Mouse (Mus musculus): Measurements from ENCODE around the gene Pde6b.

Pde6b gene

GRCm38 (mm10) chr5:108462446-108462845 is 74.3 kb downstream of the Pde6b start:
- no peak for DNase-seq (ENCODE audit: low read depth, low spot score)

DNA sequence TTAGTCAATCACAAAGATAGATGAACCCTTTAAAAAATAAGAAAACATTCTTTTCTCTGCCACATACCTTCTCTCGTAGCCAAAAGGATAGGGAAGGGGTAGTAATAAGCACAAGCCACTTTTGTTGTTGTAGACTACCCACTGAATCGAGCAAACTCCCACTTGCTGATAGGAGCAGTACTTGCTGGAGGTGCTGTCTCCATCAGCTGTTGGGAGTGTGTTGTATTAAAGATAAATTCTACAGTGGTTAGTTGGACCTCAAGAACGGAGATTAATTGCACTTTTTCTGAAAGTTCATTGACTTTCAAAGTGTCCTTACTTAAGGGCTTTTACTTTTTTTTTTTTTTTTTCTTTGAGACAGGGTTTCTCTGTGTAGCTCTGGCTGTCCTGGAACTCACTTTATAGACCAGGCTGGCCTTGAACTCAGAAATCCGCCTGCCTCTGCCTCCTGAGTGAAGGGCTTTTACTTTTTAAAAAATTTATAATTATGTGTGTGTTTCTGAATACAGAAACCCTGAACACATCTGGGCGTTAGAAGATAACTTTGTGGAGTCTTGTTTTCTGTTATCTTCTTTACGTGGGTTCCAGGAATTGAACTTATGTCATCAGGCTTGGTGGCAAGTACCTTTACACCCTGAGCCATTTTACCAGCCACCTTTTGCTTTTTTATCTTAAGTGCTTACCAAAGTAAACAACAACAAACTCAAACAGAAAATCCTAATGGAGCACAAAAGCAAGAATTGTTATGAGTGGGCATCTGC is 77.1 kb downstream of the Pde6b start:
- DNase-seq (ENCODE audit: low read depth, low spot score), result no peak

GRCm38 (mm10) chr5:108466647-108467046 is 78.5 kb downstream of the Pde6b start:
- no peak for DNase-seq (ENCODE audit: low read depth, low spot score)

DNA sequence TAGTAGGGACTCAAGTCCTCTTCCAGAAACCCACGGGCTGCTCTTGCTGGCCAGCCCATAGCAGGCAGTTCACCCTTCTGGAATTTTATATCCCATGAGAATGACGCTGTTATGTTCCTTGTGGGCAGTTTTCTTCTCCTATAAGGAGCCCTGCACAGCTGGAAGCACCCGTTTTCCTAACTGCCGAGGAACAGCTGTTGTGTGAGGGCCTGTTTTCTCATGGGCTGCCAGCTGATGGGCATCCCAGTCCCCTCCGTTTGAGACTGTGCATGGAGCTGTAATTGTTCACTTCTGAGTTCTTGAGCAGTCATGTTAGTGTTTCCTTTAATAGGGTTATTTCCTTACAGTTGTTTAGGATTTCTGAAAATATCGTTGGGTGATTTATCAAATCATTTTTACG is 81.4 kb downstream of the Pde6b start:
- no peak for DNase-seq (ENCODE audit: low read depth, low spot score)

- no peak for DNase-seq (ENCODE audit: low read depth, low spot score)
Measured at GRCm38 (mm10) chr5:108473737-108474136, 85.5 kb downstream of the Pde6b start.

GRCm38 (mm10) chr5:108475977-108476376 is 87.8 kb downstream of the Pde6b start:
- DNase-seq (ENCODE audit: low read depth, low spot score), result no peak
